Mouse (Mus musculus): ENCODE data around the gene Col4a2. TPM values are rescaled to one million over a fixed set of nuclear protein-coding genes. Genes with fewer than 3 reads are reported as not detected.
A peak's percentile ranks its signal among the peaks of the same experiment; 100 is the strongest.

Gene Col4a2
- polyA plus RNA-seq, 1 experiment from 2014 or later = 36.2 TPM

DNA sequence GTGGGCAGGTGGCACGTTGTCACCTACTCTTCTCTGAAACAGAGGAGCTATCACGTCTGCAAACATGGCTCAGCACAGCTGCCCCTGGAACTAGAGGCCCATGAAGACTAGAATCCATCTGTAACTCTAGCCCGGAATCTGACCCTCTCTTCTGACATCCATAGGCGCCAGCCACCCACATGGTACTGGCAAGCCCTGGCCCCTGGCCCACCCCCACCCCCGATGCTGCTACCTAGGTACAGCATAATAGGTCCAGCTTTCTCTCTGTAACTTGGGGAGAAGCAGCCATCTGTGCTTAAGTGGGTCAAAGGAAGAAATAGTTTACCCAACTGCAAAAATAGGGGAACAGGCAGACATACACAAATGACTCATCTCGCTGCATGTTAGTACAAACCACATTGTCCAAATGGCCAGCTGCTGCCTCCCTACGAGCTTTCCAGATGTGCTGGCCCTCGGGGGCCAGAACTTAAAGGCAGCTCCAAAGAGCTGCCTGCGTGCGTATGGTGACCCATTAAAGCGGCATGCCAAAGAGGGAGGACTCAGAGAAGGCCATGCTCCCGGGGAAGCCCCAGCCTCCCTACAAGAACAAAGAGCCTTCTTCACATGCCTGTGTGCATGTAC, 99.0 kb downstream of the Col4a2 start:
- Histone ChIP-seq H3K4me3 (ENCODE audit: low read depth, low read length) (no peak overlapping the region), H3K9me3 (ENCODE audit: control insufficient read depth, low read length) (no peaks in the 10 kb centered on the region), H3K4me1 (ENCODE audit: control insufficient read depth, insufficient read depth, low read length) (peaks cover 9% of the 10 kb centered on the region; the same call in 1 of the 2 replicates), H3K27ac (ENCODE audit: low read depth, low read length) (peak overlapping the region; percentile 42; the same call in 1 of the 2 replicates), H3K9ac (ENCODE audit: low read length) (no peak overlapping the region), H3K27me3 (ENCODE audit: control insufficient read depth, insufficient read depth, low read length) (no peaks in the 10 kb centered on the region), H3K4me2 (ENCODE audit: low read depth) (no peak overlapping the region), H3K36me3 (ENCODE audit: control insufficient read depth, insufficient read depth, low read length) (no peaks in the 10 kb centered on the region)
- DNase-seq (ENCODE audit: low spot score) = no peak
- 58% methylated on average over 12 of the region's 12 CpGs for WGBS
- no peak for ATAC-seq (ENCODE audit: insufficient read depth, low FRiP score, low TSS enrichment)

- DNase-seq (ENCODE audit: low spot score) (no peak), ATAC-seq (ENCODE audit: insufficient read depth, low FRiP score, low TSS enrichment) (no peak)
- Histone ChIP-seq H3K4me3 (ENCODE audit: low read depth, low read length) (no peak overlapping the region), H3K27me3 (ENCODE audit: control insufficient read depth, insufficient read depth, low read length) (no peaks in the 10 kb centered on the region), H3K27ac (ENCODE audit: low read depth, low read length) (no peak overlapping the region), H3K36me3 (ENCODE audit: control insufficient read depth, insufficient read depth, low read length) (no peaks in the 10 kb centered on the region), H3K9ac (ENCODE audit: low read length) (no peak overlapping the region), H3K4me1 (ENCODE audit: control insufficient read depth, insufficient read depth, low read length) (peaks cover 9% of the 10 kb centered on the region; the same call in 1 of the 2 replicates), H3K4me2 (ENCODE audit: low read depth) (no peak overlapping the region), H3K9me3 (ENCODE audit: control insufficient read depth, low read length) (no peaks in the 10 kb centered on the region)
- WGBS = 58% methylated on average over 5 of the region's 5 CpGs
Measured at GRCm38 (mm10) chr8:11412450-11412849, 99.8 kb downstream of the Col4a2 start.

GRCm38 (mm10) chr8:11414304-11414703, 101.7 kb downstream of the Col4a2 start:
- H3K27me3 ChIP-seq (ENCODE audit: control insufficient read depth, insufficient read depth, low read length) = no peaks in the 10 kb centered on the region
- DNase-seq (ENCODE audit: low spot score) = no peak
- H3K27ac ChIP-seq (ENCODE audit: low read depth, low read length) = no peak overlapping the region
- peaks cover 9% of the 10 kb centered on the region; the same call in 1 of the 2 replicates for H3K4me1 ChIP-seq (ENCODE audit: control insufficient read depth, insufficient read depth, low read length)
- H3K9me3 ChIP-seq (ENCODE audit: control insufficient read depth, low read length) = no peaks in the 10 kb centered on the region
- no peak overlapping the region for H3K4me3 ChIP-seq (ENCODE audit: low read depth, low read length)
- H3K4me2 ChIP-seq (ENCODE audit: low read depth) = no peak overlapping the region
- no peaks in the 10 kb centered on the region for H3K36me3 ChIP-seq (ENCODE audit: control insufficient read depth, insufficient read depth, low read length)
- no peak overlapping the region for H3K9ac ChIP-seq (ENCODE audit: low read length)
- ATAC-seq (ENCODE audit: insufficient read depth, low FRiP score, low TSS enrichment) = peak; percentile 23; the same call in 1 of the 2 replicates
- 45% methylated on average over 8 of the region's 8 CpGs for WGBS

- DNase-seq (ENCODE audit: low spot score) = no peak
- WGBS = 86% methylated on average over 10 of the region's 10 CpGs
Measured at GRCm38 (mm10) chr8:11415089-11415488, 102.5 kb downstream of the Col4a2 start.

DNA sequence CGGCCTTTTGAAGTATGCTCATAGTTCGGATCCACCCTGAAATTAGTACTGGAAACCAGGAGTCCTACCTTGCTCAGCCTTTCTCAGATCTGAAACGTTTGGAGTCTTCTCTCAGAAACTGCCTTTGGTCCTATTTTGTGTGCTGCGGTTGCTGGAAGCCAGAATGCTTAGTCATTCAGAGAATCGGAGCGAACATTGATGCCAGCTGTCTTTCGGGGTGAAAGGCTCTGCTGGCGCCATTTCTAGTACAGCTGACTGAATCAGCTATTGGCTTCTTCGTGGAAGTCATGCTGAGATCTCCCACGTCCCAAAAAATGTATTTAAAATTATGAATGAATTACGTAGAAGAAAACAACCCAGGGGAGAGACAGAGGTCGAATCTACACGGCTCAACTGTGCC, 105.2 kb downstream of the Col4a2 start:
- H3K4me1 ChIP-seq (ENCODE audit: control insufficient read depth, insufficient read depth, low read length) = peaks cover 9% of the 10 kb centered on the region; the same call in 1 of the 2 replicates
- H3K4me2 ChIP-seq (ENCODE audit: low read depth) = no peak overlapping the region
- ATAC-seq (ENCODE audit: insufficient read depth, low FRiP score, low TSS enrichment) = no peak
- H3K36me3 ChIP-seq (ENCODE audit: control insufficient read depth, insufficient read depth, low read length) = no peaks in the 10 kb centered on the region
- H3K27me3 ChIP-seq (ENCODE audit: control insufficient read depth, insufficient read depth, low read length) = no peaks in the 10 kb centered on the region
- WGBS = 83% methylated on average over 13 of the region's 13 CpGs
- no peak overlapping the region for H3K4me3 ChIP-seq (ENCODE audit: low read depth, low read length)
- DNase-seq (ENCODE audit: low spot score) = no peak
- H3K27ac ChIP-seq (ENCODE audit: low read depth, low read length) = no peak overlapping the region
- no peaks in the 10 kb centered on the region for H3K9me3 ChIP-seq (ENCODE audit: control insufficient read depth, low read length)
- H3K9ac ChIP-seq (ENCODE audit: low read length) = no peak overlapping the region

More at GRCm38 (mm10) chr8:11415089-11415488, 102.5 kb downstream of the Col4a2 start:
- H3K27me3 ChIP-seq (ENCODE audit: control insufficient read depth, insufficient read depth, low read length) = no peaks in the 10 kb centered on the region
- no peak overlapping the region for H3K9ac ChIP-seq (ENCODE audit: low read length)
- ATAC-seq (ENCODE audit: insufficient read depth, low FRiP score, low TSS enrichment) = no peak
- no peaks in the 10 kb centered on the region for H3K9me3 ChIP-seq (ENCODE audit: control insufficient read depth, low read length)
- no peaks in the 10 kb centered on the region for H3K36me3 ChIP-seq (ENCODE audit: control insufficient read depth, insufficient read depth, low read length)
- H3K4me1 ChIP-seq (ENCODE audit: control insufficient read depth, insufficient read depth, low read length) = peaks cover 9% of the 10 kb centered on the region; the same call in 1 of the 2 replicates
- no peak overlapping the region for H3K4me3 ChIP-seq (ENCODE audit: low read depth, low read length)
- no peak overlapping the region for H3K27ac ChIP-seq (ENCODE audit: low read depth, low read length)
- no peak overlapping the region for H3K4me2 ChIP-seq (ENCODE audit: low read depth)

DNA sequence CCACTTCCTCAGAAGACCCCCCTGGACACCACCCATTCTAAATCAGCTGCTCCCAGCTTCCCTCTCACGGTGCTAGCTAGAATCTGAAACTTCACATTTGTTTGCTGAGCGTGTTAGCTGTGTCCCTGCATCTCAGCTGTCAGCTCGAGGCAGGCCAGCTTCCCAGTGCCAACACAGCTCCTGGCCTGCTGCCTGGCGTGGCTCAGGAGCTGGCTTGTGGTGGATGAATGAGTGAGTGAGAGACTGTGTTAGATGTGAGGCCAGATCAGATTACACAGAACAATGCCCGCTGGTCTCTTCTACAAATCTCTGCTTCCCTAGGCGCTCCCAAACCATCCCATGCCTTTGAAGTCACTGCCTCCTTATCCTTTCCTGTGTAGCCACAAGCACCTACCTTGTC, 106.6 kb downstream of the Col4a2 start:
- no peak overlapping the region for H3K4me3 ChIP-seq (ENCODE audit: low read depth, low read length)
- DNase-seq (ENCODE audit: low spot score) (no peak), ATAC-seq (ENCODE audit: insufficient read depth, low FRiP score, low TSS enrichment) (no peak)
- H3K9ac ChIP-seq (ENCODE audit: low read length) = no peak overlapping the region
- peaks cover 4% of the 10 kb centered on the region; the same call in 1 of the 2 replicates for H3K4me1 ChIP-seq (ENCODE audit: control insufficient read depth, insufficient read depth, low read length)
- H3K36me3 ChIP-seq (ENCODE audit: control insufficient read depth, insufficient read depth, low read length) = no peaks in the 10 kb centered on the region
- H3K27me3 ChIP-seq (ENCODE audit: control insufficient read depth, insufficient read depth, low read length) = no peaks in the 10 kb centered on the region
- H3K4me2 ChIP-seq (ENCODE audit: low read depth) = no peak overlapping the region
- WGBS = 48% methylated on average over 6 of the region's 6 CpGs
- no peaks in the 10 kb centered on the region for H3K9me3 ChIP-seq (ENCODE audit: control insufficient read depth, low read length)
- H3K27ac ChIP-seq (ENCODE audit: low read depth, low read length) = no peak overlapping the region

- Histone ChIP-seq H3K4me1 (ENCODE audit: control insufficient read depth, insufficient read depth, low read length) (peaks cover under 1% of the 10 kb centered on the region; the same call in 1 of the 2 replicates), H3K9me3 (ENCODE audit: control insufficient read depth, low read length) (no peaks in the 10 kb centered on the region), H3K36me3 (ENCODE audit: control insufficient read depth, insufficient read depth, low read length) (no peaks in the 10 kb centered on the region), H3K4me3 (ENCODE audit: low read depth, low read length) (no peak overlapping the region), H3K27me3 (ENCODE audit: control insufficient read depth, insufficient read depth, low read length) (no peaks in the 10 kb centered on the region), H3K27ac (ENCODE audit: low read depth, low read length) (no peak overlapping the region), H3K9ac (ENCODE audit: low read length) (no peak overlapping the region), H3K4me2 (ENCODE audit: low read depth) (no peak overlapping the region)
- 15% methylated on average over 2 of the region's 2 CpGs for WGBS
- peak; percentile 70 for DNase-seq (ENCODE audit: low spot score)
- ATAC-seq (ENCODE audit: insufficient read depth, low FRiP score, low TSS enrichment) = peak; percentile 41; the same call in 1 of the 2 replicates
Measured at GRCm38 (mm10) chr8:11419645-11420044, 107.0 kb downstream of the Col4a2 start.

DNA sequence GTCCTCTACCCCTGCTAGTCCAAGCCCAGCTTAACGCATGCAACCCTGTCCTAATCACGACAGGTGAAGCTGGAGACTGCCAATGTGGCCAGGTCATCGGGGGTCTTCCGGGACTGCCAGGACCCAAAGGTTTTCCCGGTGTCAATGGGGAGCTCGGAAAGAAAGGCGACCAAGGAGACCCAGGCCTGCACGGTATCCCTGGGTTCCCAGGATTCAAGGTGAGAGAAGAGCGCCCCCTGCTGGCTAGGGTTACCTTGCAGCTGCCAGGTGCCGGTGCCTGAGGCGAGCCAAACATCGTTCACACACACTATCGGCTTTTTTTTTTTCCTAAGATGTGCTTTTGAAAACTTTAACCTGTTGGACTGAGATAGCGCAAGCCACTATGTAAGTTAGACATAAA, 108.5 kb downstream of the Col4a2 start:
- H3K4me3 ChIP-seq (ENCODE audit: low read depth, low read length) = no peak overlapping the region
- H3K27me3 ChIP-seq (ENCODE audit: control insufficient read depth, insufficient read depth, low read length) = no peaks in the 10 kb centered on the region
- H3K36me3 ChIP-seq (ENCODE audit: control insufficient read depth, insufficient read depth, low read length) = no peaks in the 10 kb centered on the region; the same call in 1 of the 2 replicates
- H3K4me1 ChIP-seq (ENCODE audit: control insufficient read depth, insufficient read depth, low read length) = no peaks in the 10 kb centered on the region
- H3K9me3 ChIP-seq (ENCODE audit: control insufficient read depth, low read length) = no peaks in the 10 kb centered on the region
- DNase-seq (ENCODE audit: low spot score) = peak; percentile 53
- no peak overlapping the region for H3K27ac ChIP-seq (ENCODE audit: low read depth, low read length)
- no peak overlapping the region for H3K9ac ChIP-seq (ENCODE audit: low read length)
- H3K4me2 ChIP-seq (ENCODE audit: low read depth) = no peak overlapping the region
- 54% methylated on average over 14 of the region's 14 CpGs for WGBS
- ATAC-seq (ENCODE audit: insufficient read depth, low FRiP score, low TSS enrichment) = no peak

DNA sequence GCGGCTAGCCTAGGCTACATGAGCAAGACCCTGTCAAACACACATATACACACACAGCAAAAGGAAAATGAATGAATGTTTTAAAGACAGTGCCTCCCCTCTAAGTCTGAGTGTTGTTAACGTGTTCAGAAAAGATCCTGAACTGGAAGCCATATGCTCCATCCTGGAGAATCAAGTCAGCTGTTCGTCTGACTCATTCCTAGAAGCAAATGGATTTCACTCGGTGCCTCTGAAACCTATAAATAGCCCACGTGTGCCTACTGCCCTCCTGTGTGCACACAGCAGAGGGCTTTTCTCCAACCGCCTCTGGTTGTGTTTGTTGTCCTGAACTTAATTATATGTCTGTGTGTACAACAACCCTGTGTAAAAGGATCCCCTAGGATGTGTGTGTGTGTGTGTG, 109.4 kb downstream of the Col4a2 start:
- Histone ChIP-seq H3K36me3 (ENCODE audit: control insufficient read depth, insufficient read depth, low read length) (no peaks in the 10 kb centered on the region; the same call in 1 of the 2 replicates), H3K4me3 (ENCODE audit: low read depth, low read length) (no peak overlapping the region), H3K9ac (ENCODE audit: low read length) (no peak overlapping the region), H3K4me1 (ENCODE audit: control insufficient read depth, insufficient read depth, low read length) (no peaks in the 10 kb centered on the region), H3K27ac (ENCODE audit: low read depth, low read length) (no peak overlapping the region), H3K27me3 (ENCODE audit: control insufficient read depth, insufficient read depth, low read length) (no peaks in the 10 kb centered on the region), H3K4me2 (ENCODE audit: low read depth) (no peak overlapping the region), H3K9me3 (ENCODE audit: control insufficient read depth, low read length) (no peaks in the 10 kb centered on the region)
- DNase-seq (ENCODE audit: low spot score) (no peak), ATAC-seq (ENCODE audit: insufficient read depth, low FRiP score, low TSS enrichment) (no peak)
- WGBS = 84% methylated on average over 6 of the region's 6 CpGs
